Mouse (Mus musculus): ENCODE measurements around the gene Hsf2bp. TPM values are rescaled to one million over a fixed set of nuclear protein-coding genes. Genes with fewer than 3 reads are reported as not detected.
A peak's percentile ranks its signal among the peaks of the same experiment; 100 is the strongest.

Hsf2bp gene
- polyA plus RNA-seq, 1 experiment: 0.36 TPM

DNA sequence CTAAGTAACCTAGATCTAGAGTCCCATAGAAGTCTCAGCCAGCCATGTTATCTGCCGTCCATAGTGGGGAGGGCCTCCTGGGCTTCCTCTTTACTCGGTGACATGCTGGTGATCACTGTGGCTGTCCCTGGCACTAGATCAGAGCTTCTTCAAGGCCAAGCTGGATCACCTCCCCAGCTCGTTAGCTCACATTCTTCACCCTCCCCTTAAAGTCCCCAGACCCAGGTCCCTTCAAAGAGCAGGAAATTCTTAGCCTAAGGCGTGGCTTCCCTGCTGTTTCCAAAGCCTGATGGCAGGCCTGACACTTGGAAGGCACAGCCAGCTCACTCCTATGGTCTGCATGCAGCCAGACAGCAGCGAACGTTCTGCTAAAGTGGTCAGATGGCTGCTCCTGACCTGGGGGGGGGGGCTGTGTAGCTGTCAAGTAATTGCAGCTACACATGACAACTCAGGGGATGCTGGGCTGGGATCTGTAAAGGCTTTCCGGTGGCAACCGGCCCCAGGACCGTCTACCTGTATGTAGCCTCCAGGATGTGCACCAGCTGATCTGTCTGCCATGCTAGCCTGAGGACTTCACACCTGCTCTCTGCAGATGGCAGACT, 115.5 kb downstream of the Hsf2bp start:
- no peak for TF ChIP-seq CTCF (IDR thresholded peaks at IDR 0.05; ENCODE audit: borderline replicate concordance, insufficient read depth, low read depth, low read length)
- no peak for TF ChIP-seq POLR2A (IDR thresholded peaks at IDR 0.05; ENCODE audit: borderline replicate concordance, insufficient read depth, low read length)
- DNase-seq: peak in 1 of 2 experiments; percentile 15
- no peak overlapping the region for H3K4me3 ChIP-seq (replicated peaks; ENCODE audit: insufficient read depth, low read depth, low read length)
- WGBS: 24% methylated on average over 9 of the region's 9 CpGs
- H3K27ac ChIP-seq (ENCODE audit: insufficient read depth, low read length): no peak overlapping the region
- no peaks in the 10 kb centered on the region for H3K4me1 ChIP-seq (ENCODE audit: control insufficient read depth, insufficient read depth, low read length)
- no peaks in the 10 kb centered on the region for H3K27me3 ChIP-seq (ENCODE audit: control insufficient read depth, insufficient read depth, low read length)

DNA sequence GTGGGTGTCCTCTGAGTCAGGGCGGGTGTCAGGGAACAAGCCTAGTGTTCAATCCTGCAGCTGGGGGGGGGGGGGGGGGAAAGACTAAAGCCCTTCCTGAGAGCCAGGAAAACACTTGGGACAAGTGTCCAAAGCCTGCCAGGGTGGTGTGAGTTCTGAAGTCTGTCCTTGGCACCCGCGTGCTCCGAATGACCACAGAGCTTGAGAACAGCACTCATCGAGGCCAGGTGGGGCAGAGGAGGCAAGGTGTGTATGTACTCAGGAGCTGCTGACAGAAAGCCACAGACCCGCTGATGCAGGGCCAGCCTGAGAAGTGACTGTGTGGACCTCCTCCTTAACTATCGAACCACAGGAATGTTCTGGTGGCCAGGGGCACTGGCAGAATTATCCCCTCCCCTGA, 116.5 kb downstream of the Hsf2bp start:
- H3K27me3 ChIP-seq (ENCODE audit: control insufficient read depth, insufficient read depth, low read length): no peaks in the 10 kb centered on the region
- H3K4me3 ChIP-seq (replicated peaks; ENCODE audit: insufficient read depth, low read depth, low read length): no peak overlapping the region
- no peak overlapping the region for H3K27ac ChIP-seq (ENCODE audit: insufficient read depth, low read length)

DNA sequence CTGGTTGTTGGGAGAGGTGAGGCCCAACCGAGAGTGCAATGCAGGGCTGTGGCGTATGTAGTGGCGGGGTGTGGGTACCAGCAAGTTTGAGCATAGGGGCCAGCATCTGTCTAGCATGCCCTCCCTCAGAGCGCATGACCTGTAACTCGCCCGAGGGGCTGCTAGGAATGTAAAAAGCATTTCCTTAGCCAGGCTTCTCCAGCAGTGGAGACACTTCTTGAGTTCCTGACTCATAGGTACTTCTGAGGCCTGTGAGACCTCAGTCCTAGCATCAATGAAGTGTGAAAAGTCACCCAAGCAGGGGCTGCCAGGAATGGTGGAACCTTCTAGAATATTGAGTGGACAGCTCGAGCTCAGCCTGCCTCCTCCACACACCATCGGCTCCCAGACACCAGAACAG, 117.8 kb downstream of the Hsf2bp start:
- no peak overlapping the region for H3K4me3 ChIP-seq (replicated peaks; ENCODE audit: insufficient read depth, low read depth, low read length)
- no peak overlapping the region for H3K27ac ChIP-seq (ENCODE audit: insufficient read depth, low read length)
- WGBS: 92% methylated on average over 8 of the region's 8 CpGs
- TF ChIP-seq CTCF (IDR thresholded peaks at IDR 0.05; ENCODE audit: borderline replicate concordance, insufficient read depth, low read depth, low read length) (no peak), POLR2A (IDR thresholded peaks at IDR 0.05; ENCODE audit: borderline replicate concordance, insufficient read depth, low read length) (no peak)
- no peaks in the 10 kb centered on the region; the same call in 1 of the 2 replicates for H3K27me3 ChIP-seq (ENCODE audit: control insufficient read depth, insufficient read depth, low read length)
- H3K4me1 ChIP-seq (ENCODE audit: control insufficient read depth, insufficient read depth, low read length): no peaks in the 10 kb centered on the region
- DNase-seq: no peak

More for the DNA sequence above, 116.5 kb downstream of the Hsf2bp start:
- TF ChIP-seq POLR2A (IDR thresholded peaks at IDR 0.05; ENCODE audit: borderline replicate concordance, insufficient read depth, low read length) (no peak), CTCF (IDR thresholded peaks at IDR 0.05; ENCODE audit: borderline replicate concordance, insufficient read depth, low read depth, low read length) (no peak)
- H3K4me1 ChIP-seq (ENCODE audit: control insufficient read depth, insufficient read depth, low read length): no peaks in the 10 kb centered on the region
- DNase-seq: no peak
- 82% methylated on average over 7 of the region's 7 CpGs for WGBS

DNA sequence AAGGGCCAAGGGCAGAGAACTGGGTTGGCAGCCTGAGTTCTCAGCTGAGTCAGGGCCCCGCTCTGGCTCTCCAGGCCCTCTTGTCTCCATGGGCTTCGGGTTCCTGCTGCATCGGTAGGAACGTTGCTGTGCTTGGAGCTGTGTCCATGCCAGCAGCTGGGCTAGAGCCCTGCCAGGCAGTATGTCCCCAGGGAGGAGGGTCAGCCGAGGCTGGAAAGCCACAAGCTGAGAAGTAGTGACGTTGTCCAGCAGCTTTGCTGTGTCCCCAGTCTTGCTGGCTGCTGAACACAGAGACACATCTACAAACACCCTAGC, 119.7 kb downstream of the Hsf2bp start:
- TF ChIP-seq POLR2A (IDR thresholded peaks at IDR 0.05; ENCODE audit: borderline replicate concordance, insufficient read depth, low read length) (no peak), CTCF (IDR thresholded peaks at IDR 0.05; ENCODE audit: borderline replicate concordance, insufficient read depth, low read depth, low read length) (no peak)
- no peaks in the 10 kb centered on the region for H3K4me1 ChIP-seq (ENCODE audit: control insufficient read depth, insufficient read depth, low read length)
- WGBS: 11% methylated on average over 6 of the region's 6 CpGs
- H3K4me3 ChIP-seq (replicated peaks; ENCODE audit: insufficient read depth, low read depth, low read length): no peak overlapping the region
- no peak overlapping the region for H3K27ac ChIP-seq (ENCODE audit: insufficient read depth, low read length)
- H3K27me3 ChIP-seq (ENCODE audit: control insufficient read depth, insufficient read depth, low read length): no peaks in the 10 kb centered on the region; the same call in 1 of the 2 replicates
- DNase-seq: no peak

DNA sequence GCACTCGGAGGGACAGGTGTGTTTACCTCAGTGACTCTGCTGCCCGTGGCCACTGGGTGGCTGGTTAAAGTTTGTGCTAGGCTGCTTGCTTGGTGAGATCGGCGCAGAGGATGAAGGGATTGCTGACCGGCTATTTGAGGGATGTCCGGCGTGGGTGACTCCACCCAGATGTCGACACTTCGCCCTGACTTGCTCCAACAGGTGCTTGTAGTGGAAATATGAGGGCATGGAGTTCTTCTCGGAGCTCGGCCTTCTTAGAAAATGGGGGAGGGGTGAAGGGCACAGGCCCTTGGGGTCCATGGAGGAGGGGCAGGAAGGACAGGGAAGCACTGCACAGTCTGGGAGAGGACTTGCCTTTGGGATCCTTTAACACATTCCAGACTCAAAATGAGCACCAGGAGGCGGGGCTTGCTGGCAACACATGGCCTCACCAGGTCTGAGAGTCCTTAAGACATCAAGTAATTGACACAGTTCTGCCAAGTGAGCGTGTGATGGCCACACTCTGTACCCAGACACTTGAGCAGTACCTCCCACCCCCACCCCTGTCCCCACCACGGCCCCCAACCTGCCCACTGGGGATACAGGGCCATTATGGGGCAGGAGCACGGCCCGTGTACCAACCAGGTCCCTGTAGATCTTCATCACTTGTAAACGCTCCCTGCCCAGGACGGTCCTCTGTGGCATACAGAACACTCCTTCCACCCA, 120.2 kb downstream of the Hsf2bp start:
- 80% methylated on average over 18 of the region's 18 CpGs for WGBS

DNA sequence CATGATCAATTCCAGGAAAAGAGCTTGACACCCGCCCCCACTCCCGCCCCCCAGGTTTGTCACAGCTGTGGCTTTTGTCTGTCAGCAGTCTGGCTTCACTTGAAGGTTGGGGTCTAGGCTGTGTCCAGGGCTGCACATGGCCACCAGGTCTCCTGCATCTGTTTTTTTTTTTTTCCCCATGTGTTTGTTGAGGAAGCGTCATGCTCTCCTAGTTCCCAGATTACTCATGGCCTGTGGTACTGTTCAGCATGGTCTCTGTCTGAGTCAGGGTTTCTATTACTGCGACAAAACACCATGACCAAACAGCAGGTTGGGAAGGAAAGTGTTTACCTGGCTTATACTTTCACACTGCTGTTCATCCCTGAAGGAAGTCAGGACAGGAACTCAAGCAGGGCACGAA, 121.8 kb downstream of the Hsf2bp start:
- Histone ChIP-seq H3K27me3 (ENCODE audit: control insufficient read depth, insufficient read depth, low read length) (no peaks in the 10 kb centered on the region; the same call in 1 of the 2 replicates), H3K4me3 (replicated peaks; ENCODE audit: insufficient read depth, low read depth, low read length) (no peak overlapping the region), H3K27ac (ENCODE audit: insufficient read depth, low read length) (no peak overlapping the region), H3K4me1 (ENCODE audit: control insufficient read depth, insufficient read depth, low read length) (no peaks in the 10 kb centered on the region)
- WGBS: 91% methylated on average over 5 of the region's 5 CpGs
- no peak for DNase-seq
- TF ChIP-seq CTCF (IDR thresholded peaks at IDR 0.05; ENCODE audit: borderline replicate concordance, insufficient read depth, low read depth, low read length) (no peak), POLR2A (IDR thresholded peaks at IDR 0.05; ENCODE audit: borderline replicate concordance, insufficient read depth, low read length) (no peak)

More for the DNA sequence above, 120.2 kb downstream of the Hsf2bp start:
- DNase-seq: no peak
- Histone ChIP-seq H3K27ac (ENCODE audit: insufficient read depth, low read length) (no peak overlapping the region), H3K27me3 (ENCODE audit: control insufficient read depth, insufficient read depth, low read length) (no peaks in the 10 kb centered on the region; the same call in 1 of the 2 replicates), H3K4me1 (ENCODE audit: control insufficient read depth, insufficient read depth, low read length) (no peaks in the 10 kb centered on the region), H3K4me3 (replicated peaks; ENCODE audit: insufficient read depth, low read depth, low read length) (no peak overlapping the region)
- TF ChIP-seq POLR2A (IDR thresholded peaks at IDR 0.05; ENCODE audit: borderline replicate concordance, insufficient read depth, low read length) (no peak), CTCF (IDR thresholded peaks at IDR 0.05; ENCODE audit: borderline replicate concordance, insufficient read depth, low read depth, low read length) (no peak)

DNA sequence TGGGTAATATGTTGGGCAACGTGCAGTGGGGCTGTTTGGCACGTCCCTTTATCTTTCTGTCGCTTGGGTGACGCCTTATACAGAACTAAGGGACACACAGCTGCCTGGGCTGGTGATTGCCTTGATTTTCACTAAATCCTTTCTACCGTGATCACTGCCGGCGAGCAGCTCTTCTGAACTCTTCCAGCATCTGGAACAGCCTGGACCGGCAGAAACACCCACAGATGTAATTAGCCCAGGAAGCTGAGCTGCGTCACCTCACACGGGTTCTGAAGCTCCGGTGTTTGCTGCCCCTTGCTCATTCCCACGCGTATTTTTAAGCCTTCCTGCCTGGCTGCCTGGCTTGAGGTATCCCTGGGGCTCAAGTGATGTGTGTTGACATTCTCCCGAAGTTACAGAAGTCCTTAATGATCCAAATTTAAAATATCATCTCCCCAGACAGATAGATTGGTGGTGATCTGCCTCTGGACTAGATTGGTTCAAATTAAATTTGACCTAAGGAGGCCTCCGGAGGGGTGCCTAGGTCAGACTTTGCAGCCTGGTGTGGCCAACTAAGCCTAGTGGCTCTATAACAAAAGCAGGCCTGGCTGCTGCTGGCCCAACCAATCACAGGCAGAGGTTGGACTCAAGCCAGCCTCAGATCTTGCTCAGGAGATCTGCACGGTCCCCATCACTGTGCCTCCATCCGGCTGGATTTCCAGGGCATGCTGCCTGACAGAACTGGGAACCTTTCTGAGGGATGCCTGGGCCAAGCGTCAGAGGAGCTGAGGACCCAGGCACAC, 123.1 kb downstream of the Hsf2bp start:
- Histone ChIP-seq H3K27me3 (ENCODE audit: control insufficient read depth, insufficient read depth, low read length) (no peaks in the 10 kb centered on the region; the same call in 1 of the 2 replicates), H3K27ac (ENCODE audit: insufficient read depth, low read length) (peak overlapping the region; percentile 58; the same call in 1 of the 2 replicates), H3K4me1 (ENCODE audit: control insufficient read depth, insufficient read depth, low read length) (no peaks in the 10 kb centered on the region), H3K4me3 (replicated peaks; ENCODE audit: insufficient read depth, low read depth, low read length) (peak overlapping the region; percentile 17)
- TF ChIP-seq CTCF (IDR thresholded peaks at IDR 0.05; ENCODE audit: borderline replicate concordance, insufficient read depth, low read depth, low read length) (no peak), POLR2A (IDR thresholded peaks at IDR 0.05; ENCODE audit: borderline replicate concordance, insufficient read depth, low read length) (no peak)
- no peak for DNase-seq
- WGBS: 55% methylated on average over 18 of the region's 18 CpGs
